Mouse (Mus musculus): Measurements from ENCODE around the gene Tnp1.

The Tnp1 gene

DNA sequence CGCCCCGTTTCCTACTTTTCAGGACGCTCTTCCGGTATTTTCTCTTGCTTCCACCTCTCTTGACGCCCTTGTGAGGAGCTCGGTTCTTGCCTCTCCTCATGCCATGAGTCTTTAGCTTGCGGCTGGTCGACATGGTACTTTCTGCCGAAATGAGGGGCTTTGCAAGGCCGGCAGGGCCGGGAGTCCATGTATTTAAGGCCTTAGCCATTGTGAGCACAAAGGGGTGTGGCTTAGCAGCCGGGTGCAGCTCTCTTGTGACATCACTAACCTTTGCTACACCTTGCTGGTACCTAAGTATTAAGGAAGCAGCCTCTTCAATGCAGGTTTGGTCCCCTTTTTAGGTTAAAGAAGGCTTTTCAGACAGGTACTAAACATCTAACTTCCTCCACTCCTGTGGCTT, at the start of gene Tnp1:
Tnp1 (minus strand) TSS at position 179 of the 400 bp plus-strand sequence.
- in situ Hi-C loops (cut with MboI, MseI) = no loop called here

DNA sequence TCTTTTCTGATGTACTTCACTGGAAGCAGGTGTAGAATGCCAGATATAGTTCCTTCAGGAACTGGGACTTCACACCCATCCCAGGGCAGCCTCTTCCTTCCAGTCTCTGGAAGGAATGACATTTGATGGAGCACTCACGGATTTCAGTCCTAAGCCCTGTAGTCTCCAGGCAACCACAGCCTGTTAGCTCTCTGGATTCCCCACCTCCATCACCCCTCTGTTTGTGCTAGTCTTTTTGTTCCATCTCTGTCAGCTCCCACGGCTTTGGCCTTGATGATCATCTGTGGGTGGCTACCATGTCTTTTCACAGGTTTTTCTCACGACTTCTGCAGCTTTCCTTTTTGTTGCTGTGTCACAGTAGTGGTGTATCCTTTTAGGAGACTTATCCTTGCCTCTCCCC, 48.6 kb upstream of the Tnp1 start:
- in situ Hi-C loops (cut with MboI, MseI) = no loop called here

DNA sequence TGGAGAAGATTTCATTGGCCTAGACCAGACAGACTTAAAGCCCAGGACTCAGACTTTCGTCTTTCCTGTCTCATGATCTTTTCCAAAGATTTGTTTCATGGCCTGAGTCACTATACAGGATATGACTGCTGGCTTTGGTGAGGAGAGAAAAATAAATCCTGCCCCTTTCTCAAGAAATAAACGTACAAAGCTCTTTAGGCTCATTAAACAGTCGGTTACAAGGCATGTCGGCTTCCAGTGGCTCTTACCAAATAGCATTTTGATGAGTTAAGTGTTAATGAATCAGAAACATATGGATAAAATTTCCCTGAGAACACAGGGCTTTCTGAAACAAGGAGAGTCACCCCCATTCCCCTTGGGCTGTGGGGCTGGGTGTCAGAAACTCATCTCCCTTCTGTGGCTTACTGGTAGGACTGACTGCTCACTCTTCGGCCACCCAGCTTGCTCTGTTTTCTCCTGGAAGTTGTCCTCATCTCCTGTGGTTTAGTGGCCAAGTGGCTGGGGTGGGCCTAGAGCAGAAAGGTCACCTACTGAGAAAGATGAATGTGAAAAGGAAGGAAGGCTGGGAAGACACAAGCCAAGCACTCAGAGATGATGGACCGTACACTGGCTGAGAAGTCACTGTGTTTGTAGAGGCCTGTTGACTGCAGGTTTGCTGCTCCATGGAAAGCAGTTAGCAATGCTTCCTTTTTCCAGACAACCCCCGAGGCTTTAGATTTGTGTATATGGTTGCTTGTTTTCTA, 46.0 kb upstream of the Tnp1 start:
- in situ Hi-C loops (cut with MboI, MseI) = no loop called here

DNA sequence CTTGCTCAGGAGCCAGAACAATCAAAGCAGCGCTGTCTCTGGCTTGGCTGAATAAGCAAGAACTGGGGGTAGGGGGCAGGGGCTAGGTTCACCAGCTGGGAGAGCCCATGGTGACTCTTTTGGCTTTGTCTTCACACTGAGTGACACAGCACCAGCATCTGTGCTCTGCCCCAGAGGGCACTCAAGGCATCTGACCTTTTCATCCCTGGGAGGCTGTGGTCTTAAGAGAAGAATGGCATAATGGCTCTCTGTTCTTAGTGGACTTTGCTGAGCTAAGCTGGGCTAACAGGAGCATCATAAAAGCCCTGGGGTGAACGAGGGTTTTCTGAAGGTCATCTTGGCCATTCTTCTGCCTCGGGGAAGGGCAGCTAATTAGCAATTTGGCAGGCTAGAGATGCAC, 44.6 kb upstream of the Tnp1 start:
- in situ Hi-C loops (cut with MboI, MseI) = no loop called here

DNA sequence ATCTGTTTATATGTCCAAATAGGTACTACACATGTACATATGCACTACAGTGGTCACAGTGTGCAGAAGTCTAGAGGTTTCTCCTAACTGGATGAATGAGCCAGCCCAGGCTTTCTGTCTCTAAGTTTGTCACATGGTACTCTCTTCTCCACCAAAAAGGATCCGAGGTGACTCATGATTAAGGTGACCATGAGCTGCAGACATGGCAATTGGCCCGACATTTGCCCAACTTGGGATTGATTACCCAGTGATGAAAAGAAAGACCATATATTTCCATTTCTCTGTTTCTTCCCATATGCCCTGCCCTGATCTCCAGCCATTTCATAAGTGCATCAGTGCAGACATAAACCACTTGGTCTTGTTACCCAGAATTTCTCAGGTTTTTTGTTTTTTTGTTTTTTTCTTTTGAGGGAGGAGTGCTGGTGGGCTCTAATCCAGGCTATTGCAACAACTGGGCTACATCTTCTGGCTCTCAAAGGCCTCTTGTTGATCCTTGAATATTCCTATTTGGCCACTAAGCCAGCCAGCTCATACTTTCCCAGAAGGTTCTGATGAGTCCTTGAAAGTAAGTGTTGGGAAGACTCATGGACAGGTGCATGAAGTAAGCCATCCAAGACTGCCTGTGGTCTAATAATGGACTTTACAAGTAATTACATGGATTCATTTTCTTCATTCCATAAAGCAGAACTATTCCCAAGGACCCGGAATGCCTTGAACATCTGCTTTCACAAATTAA, 40.7 kb upstream of the Tnp1 start:
- in situ Hi-C loops (cut with MboI, MseI) = no loop called here

DNA sequence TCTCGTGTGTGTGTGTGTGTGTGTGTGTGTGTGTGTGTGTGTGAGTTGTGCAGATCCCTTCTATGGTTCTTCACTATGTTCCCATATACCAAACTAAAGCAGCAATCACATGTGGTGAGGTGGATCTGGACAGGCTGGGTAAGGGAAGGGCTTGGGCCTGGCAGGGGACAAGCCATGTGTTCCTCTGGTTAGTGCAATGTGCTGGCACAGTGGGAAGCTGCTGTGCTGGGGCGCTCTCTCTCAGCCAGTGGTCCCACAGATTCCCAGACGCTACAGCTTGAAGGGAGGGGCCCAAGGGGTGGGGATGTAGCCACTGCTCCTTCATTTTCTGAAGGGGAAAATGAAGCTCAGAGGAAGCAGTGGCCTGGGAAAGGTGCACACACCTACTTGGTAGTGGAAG, 40.1 kb upstream of the Tnp1 start:
- in situ Hi-C loops (cut with MboI, MseI) = no loop called here

DNA sequence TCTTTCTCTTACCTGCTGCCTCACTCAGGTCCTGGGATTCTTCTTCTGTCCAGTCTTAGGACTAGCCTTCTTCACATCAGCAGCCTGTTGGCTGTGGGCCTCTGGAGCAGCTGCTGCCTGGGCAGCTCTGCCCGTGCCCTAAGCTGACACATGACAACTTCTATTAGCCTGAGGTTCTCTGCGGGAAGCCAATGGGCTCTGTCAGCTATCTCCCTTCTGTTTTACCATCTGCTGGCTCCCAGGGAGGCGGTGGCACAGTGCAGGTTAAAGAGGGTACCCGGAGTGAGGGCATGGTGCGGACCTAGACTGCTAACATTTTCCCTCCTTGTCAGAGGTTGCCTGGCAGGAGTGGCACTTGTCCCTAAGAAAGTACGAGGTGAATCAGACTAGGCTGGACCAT, 39.5 kb upstream of the Tnp1 start:
- in situ Hi-C loops (cut with MboI, MseI) = no loop called here

DNA sequence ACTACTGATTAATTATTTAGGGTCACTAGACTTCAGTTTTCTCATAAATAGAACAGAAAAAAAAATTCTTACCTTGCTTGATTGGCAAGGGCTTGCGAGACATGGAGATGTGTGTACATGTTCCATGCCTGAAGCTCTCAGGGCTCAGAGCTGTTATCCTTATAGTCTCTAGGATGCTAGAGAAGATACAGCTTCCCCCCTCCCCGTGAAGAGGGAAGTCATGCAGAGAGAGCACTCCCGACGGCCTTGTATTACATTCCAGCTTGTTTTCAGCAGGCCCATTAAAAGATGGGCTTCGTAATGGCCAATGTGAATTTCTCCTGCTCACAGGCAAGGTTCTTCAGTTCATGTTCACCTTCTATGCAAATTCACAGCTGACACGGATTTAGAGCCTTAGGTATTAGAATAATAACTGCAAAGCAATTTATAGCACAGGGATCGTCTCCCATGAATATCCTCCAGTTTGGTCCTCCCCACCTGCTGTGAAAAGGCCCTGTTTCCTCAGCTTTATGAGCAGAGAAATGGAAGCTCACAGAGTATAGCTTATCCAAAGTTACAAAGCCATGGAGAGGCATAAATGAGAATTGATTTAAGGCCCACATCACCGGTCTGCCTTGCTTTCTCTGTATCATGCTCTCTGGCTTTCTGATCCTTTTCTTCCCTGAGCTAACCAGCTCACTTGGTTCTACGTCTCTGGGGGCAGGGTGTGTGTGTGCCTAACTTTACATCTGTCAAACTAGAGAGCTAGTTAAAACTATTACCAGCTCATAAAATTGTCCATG, 38.0 kb upstream of the Tnp1 start:
- in situ Hi-C loops (cut with MboI, MseI) = no loop called here

DNA sequence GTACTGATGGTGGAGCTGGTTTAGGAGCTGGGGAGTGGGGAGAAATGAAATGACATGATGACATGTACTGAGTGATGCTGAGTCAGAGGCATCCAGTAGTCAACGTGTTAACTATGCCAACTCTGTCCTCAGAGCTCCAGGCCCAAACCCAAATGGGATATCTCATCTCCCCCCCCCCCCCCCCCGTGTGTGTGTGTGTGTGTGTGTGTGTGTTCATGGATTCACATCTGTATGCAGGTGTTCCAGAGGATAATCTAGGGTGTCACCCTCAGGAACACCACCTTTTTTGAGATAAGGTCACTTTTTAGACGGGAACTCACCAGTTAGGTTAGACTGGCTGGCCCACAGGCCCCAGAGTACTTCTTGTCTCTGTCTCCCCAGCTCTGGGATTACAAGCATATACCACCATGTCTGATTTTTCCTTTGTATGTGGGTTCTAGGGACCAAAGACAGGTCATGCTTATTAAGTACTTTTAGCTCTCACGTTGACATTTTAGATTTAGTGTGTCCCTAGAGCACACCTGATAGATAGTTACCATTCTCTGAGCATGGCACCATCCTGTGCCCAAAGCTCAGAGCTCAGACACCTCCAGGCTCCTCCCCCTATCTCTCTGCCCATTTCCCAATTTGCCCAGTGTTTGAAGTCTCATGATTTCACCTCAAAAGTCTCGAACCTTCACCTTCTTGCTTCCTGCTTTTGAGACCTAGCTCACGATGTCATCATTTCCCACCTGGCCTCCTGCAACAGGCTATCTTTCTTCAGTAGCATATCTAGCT, 31.4 kb upstream of the Tnp1 start:
- in situ Hi-C loops (cut with MboI, MseI) = no loop called here

DNA sequence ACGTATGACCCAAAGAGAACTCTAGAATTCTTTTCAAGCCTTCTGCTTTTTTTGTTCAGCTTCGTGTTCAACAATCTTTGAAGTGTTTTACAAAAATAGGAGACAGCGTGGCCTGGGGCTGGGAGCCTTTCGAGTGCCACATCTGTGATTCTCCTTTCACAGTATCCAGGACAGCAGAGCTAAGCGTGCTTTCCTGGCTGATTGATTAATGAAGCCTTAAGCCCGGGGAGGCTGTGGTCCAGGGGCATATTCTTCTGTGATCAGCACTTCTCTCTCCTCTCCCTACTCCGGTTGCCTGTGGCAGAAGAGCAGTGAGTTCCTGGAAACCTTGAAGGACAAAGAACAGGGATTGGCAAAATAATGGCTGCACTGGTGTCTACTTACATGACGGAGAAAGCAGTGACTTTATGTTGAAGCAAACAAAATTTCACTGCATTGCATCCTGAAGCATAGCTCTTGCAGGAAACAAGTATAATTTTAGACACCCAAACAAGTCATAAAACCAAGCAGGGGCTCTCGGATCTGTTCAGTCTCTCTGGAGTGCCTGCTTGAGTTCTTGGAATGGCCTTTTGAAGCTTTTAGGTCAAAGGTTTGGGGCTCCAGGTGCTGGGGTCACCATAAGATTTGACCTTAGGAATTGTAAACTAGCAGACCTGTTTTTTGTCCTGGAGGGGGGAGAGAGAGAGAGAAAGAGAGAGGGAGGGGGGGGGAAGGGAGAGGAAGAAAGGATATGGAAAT, 30.4 kb upstream of the Tnp1 start:
- in situ Hi-C loops (cut with MboI, MseI) = no loop called here

DNA sequence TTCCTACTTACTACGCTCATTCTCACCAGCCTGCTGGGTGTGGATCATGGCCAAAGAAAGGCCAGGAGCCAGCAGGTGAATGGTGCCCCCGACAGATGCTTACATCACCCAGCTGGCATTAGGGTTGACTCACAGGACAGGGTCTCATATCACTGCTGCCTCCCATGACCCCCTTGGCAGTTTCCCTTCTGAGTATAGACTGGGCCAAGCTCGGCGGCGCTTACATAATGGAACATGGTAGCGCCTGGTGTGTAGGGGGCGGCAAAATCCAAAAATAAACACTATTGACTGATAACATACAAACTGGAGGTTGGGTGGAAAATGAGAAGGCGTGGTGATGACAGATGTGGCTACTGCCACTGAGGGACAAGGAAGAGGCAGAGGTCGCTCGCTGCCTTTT, 28.0 kb upstream of the Tnp1 start:
- in situ Hi-C loops (cut with MboI, MseI) = no loop called here

DNA sequence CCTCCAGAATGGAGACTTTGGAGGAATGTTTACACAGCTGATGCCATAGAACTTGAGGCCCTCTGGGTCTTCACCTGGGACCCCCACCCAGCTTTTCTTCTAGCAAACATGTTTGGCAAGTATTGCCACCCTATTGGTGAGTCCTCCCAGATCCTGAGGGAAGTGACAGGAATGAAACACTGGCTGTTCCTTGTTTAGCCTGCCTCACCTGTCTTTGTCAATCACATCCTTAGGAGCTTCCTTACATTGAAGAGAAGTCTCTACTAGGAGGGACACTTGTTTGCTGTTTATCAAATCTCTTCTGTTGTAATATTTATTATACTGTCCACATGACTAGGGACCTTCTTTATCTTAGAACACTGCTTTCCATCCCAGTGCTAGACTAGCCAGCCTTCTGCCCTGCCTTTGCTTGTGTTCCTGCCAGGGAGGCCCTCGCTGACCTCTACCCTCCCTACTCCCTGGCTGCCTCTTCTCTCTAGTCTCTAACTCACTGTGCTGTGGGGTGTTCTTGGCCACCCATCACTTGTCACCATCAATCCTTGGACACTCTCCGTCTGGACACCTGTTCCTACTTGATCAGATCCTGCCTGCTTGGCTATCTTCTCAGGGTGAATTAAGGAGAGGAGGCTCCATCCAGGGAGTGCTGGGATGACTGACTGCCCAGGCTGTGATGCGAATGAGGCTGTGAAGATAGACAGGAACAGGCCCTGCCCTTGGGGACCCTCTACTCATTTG, 25.1 kb upstream of the Tnp1 start:
- in situ Hi-C loops (cut with MboI, MseI) = no loop called here

DNA sequence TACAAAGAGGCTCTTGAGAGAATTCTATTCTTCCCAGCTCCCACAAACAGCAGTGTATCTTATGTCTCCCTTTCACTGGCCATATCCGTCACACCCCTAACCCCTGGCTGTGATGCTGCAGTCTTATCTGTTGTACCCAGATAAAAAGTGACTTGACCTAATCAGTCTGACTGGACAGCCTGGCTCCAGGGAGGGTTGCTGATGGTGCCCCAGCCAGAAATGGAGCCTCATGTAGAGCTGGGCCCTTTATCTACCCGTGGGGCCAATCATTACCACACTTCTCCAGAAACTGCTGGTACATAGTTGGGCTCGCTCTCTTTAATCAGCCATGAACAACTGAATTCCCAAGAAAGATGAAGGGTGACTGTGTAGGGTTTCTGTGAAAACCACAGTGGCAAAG, 22.8 kb upstream of the Tnp1 start:
- in situ Hi-C loops (cut with MboI, MseI) = no loop called here

DNA sequence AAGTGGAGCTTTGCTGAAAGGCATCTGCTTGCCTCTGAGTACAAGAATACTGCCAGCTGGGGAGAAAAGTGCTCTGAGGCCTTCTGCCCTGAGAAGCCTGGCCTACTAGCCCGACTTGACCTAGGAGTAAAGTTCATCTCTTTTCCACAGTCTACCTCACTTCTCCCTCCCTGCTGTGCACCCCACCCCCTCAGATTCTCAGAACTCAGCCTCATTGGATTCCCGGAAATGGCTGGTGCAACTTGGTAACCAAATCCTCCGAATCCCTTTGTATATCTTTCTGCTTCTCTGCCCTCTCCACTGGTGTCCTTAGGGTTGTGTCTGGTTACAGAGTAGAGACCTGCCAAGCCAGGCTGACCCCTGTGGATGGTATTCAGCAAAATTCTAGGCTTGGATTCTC, 20.8 kb upstream of the Tnp1 start:
- in situ Hi-C loops (cut with MboI, MseI) = no loop called here

DNA sequence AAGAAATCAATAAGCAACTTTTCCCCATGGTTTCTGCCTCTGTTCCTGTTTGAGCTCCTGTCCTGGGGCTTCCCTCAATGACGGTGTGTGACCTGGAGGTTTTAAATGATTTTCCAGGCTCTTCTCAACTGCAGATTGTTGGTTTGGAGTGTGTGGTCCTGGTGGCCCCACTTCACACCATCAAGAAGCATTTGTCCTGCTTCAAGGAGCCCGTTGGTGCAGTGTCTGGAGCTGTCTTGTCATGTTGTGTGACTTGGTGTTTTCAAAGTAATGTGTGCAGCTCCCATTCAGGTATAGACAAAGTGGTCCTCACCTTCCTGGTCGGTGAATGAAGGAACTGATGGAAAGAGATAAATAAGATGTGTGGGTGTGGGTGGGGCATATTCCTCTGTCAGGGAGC, 20.0 kb upstream of the Tnp1 start:
- in situ Hi-C loops (cut with MboI, MseI) = no loop called here

DNA sequence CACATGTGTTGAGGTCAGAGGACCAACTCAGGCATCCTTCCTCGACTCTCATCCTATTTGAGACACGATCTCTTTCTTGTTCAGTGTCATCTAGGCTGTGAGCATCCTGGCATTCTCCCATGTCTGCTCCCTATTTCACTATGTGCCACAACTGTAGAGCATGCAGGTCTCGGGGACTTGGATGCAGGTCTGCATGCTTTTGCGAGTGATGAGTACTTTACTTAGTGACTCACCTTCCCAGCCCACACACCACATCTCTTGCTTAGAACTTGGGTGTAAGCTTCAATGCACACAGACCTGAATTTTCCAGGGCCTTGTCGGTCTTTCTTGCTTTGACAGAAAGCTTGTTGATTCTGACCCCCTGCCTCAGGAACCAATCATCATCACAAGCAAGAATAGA, 16.8 kb upstream of the Tnp1 start:
- in situ Hi-C loops (cut with MboI, MseI) = no loop called here

DNA sequence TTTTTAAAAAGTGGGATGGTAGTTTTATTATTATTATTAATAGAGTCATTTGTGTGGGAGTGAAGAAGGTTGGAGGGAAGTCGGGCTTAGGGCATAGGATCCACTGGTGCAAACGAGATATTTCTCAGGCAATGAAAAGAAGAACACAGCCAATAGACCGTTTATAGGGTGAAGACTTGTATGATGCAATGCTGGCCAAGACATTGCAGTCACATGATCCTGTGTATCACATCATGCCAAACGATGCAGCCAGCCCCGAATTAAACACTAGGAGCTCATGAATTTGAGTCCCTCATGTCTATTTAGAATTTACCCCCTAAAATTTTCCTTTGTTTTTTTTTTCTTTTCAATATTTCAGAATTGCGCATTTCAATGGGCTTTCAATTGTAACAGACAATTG, 13.0 kb upstream of the Tnp1 start:
- in situ Hi-C loops (cut with MboI, MseI) = no loop called here

DNA sequence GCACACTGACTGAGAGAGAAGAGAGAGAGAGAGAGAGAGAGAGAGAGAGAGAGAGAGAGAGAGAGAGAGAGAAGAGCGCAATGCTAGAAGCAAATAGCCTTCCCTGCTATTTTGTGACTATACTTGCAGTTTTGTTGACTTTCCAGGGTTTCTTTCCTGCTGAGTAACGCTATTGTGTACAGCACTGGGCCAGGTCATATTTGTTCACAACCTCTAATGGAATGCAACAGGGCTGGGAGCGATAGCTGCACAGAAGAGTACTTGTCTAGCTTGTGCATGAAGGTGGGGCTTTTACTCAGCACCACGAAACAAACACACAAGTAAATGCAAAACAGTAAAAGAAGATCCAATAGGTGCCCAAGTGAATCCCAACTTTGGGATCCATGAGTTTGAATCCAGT, 11.7 kb upstream of the Tnp1 start:
- in situ Hi-C loops (cut with MboI, MseI) = no loop called here

DNA sequence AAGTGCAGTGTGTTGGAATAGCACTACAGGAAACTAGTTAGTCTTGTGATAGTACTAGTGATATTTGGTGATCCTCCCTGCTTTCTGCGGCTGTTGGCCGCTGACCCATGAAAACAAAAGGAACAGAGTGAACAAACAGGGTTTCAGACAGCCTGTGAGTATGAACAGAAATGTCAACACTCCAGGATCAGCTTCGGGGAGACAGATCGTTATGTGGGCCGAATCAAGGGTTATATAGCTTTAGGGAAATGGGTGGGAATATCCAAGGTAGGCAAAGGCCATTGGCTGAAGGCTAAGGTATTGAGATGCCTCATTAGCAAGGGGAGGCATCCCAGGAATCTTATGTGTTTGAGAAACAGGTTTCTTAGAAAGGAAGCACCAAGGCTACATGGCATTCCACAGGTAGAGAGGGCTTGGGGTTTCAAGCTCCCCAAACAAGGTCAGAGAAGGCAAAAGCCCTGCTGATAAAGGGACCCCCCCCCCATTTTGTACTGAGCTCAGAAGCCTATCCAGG, 11.1 kb upstream of the Tnp1 start:
- in situ Hi-C loops (cut with MboI, MseI) = no loop called here

DNA sequence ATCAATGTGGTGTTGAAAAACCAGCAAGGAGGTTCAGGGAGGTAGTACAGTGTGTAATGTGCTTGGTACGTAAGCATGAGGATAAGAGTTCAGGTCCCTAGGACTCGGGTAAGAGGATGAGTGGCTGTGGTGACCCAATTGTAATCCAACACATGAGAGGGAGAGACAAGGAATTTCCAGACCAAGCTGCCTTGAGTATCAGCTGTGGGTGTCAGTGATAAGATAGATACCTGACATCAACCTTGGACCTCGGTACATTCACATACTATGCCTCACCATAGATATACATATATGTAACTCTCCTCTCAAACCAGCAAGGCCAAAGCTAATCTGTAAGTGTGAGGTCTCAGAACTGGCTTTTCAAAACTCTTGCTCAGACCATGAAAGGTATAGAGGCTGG, 10.4 kb upstream of the Tnp1 start:
- in situ Hi-C loops (cut with MboI, MseI) = no loop called here
